Mouse (Mus musculus): ENCODE measurements at regions not wholly inside any gene's neighbourhood (a gene's known extent, or its start where the extent isn't known, plus 50 kb on each side); places are given as distances from the start of the nearest gene placed in this dataset.
A peak's percentile ranks its signal among the peaks of the same experiment; 100 is the strongest.
"Not testable (repeated sequence)": the region's sequence is repeated elsewhere in the genome, so short reads cannot be mapped to it uniquely, and the experiment has no call there.

GRCm38 (mm10) chr6:82143496-82143895 is 102.7 kb downstream of the Eva1a start:
- DNase-seq: no peak

- DNase-seq: no peak
Measured at GRCm38 (mm10) chr6:82150051-82150450, 109.2 kb downstream of the Eva1a start.

- no peak for DNase-seq
Measured at GRCm38 (mm10) chr6:82170349-82171080, 129.7 kb downstream of the Eva1a start.

GRCm38 (mm10) chr6:82174943-82175342 is 134.1 kb downstream of the Eva1a start:
- DNase-seq: no peak

- DNase-seq: no peak
Measured at GRCm38 (mm10) chr6:82200130-82200529, 159.3 kb downstream of the Eva1a start.

GRCm38 (mm10) chr6:82204821-82205566 is 164.2 kb downstream of the Eva1a start:
- no peak for DNase-seq

- DNase-seq: no peak
Measured at GRCm38 (mm10) chr6:82237834-82238233, 164.3 kb upstream of the Tacr1 start.

- no peak for DNase-seq
Measured at GRCm38 (mm10) chr6:82240584-82241245, 161.4 kb upstream of the Tacr1 start.

- DNase-seq: not testable (repeated sequence)
Measured at GRCm38 (mm10) chr6:82247652-82248051, 154.5 kb upstream of the Tacr1 start.

GRCm38 (mm10) chr6:82284494-82284893 is 117.6 kb upstream of the Tacr1 start:
- DNase-seq: no peak

- DNase-seq: no peak
Measured at GRCm38 (mm10) chr6:82285233-82285632, 116.9 kb upstream of the Tacr1 start.

GRCm38 (mm10) chr6:82293507-82293906 is 108.6 kb upstream of the Tacr1 start:
- peak in 1 of 2 experiments; percentile 1 for DNase-seq

- no peak for DNase-seq
Measured at GRCm38 (mm10) chr6:82296673-82297328, 105.3 kb upstream of the Tacr1 start.

- DNase-seq: not testable (repeated sequence)
Measured at GRCm38 (mm10) chr6:82302241-82302640, 99.9 kb upstream of the Tacr1 start.

- DNase-seq: no peak
Measured at GRCm38 (mm10) chr6:82313691-82314090, 88.4 kb upstream of the Tacr1 start.
